Mouse (Mus musculus) neutrophil, adult 5-6 weeks (primary cell): ENCODE results near the gene Fzr1. TPM values are rescaled to one million over a fixed set of nuclear protein-coding genes. Genes with fewer than 3 reads are reported as not detected.

Experiments
- ATAC-seq: fragments of 151-379, 151-347 bp; 2 replicates; pipeline ENCODE4 v1.8.0; 2017; ENCODE audit warnings: mild to moderate bottlenecking, moderate TSS enrichment; ENCODE audit not compliant: insufficient number of reproducible peaks, poor library complexity, low FRiP score, severe bottlenecking; ENCODE audit errors: extremely low read depth
- total RNA-seq: library from RNA; stranded (forward); fragments of 200-1000 nt; gene quantifications from 2 replicates; pipeline ENCODE4 v1.2.3, GENCODE M21; 2017

Gene Fzr1
- total RNA-seq, 1 experiment from 2014 or later = 16.8 TPM

DNA sequence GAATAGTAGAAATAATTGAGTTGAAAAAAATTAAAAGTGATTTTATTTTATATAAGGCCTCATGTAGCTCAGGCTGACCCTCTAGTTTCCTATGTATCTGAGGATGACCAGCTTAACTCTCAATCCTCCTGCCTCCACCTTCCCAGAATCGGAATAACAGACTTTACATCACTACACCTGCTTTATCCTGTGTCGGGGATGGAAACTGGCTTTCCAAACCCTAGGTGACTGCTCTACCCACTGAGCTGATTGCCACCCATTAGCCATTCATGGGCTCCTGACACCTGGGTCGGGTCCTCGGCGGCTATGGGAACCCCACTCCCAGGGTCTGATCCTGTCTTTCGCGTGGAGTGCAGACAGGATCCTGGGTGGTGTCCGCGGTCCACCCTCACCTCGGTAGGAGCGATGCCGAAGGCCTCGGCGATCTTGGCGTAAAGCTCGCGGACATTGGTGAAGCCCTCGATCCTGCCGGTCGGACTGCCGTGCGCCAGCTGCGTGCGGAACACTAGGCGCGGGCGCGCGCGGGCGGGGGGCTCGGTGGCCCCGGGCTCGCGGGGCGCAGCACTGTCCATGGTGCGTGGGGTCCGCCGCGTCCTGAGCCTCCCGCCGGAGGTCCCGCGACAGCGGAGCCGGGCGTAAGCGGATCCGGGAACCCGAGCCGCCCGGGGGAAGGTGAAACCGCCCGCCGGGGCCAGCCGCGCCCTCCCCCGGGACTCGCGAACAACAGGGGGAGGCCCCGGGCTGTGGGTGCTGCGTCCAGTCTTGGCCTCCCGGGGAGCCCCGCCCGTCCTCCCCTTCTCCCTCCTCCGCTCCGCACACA is 35.4 kb downstream of the Fzr1 start, which contains the start of gene Gipc3:
Gipc3 (minus strand) TSS at position 581 of the 820 bp plus-strand sequence.
- ATAC-seq = no peak

DNA sequence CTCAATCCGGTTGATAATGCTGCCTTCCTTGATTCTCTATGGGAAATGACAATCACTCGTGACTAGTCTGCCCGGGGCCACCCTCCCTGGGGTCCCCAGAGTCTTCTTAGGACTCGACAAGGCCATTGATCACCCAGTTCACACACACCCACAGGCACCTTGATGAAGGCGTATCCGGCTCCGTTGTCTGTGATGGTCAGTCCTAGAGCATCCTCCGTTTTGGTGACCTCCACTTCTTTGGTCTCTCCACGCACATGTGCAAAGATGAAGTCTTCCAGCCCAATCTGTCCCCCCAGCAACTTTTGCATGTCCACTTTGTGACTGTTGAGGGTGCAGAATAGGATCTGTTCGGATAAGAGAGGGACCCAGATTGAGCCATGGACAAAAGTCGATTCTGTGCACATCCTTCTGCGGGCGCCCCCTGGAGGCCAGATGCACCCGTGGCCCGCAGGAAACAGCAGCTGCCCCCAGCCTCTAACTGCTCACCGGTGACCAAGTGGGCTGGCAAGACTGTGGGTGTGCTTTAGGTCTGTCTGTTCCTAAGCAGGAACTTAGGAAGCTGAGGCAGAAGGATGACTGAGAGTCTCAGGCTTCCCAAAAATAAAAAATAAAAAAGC is 36.9 kb downstream of the Fzr1 start:
- ATAC-seq = peak; percentile 47

DNA sequence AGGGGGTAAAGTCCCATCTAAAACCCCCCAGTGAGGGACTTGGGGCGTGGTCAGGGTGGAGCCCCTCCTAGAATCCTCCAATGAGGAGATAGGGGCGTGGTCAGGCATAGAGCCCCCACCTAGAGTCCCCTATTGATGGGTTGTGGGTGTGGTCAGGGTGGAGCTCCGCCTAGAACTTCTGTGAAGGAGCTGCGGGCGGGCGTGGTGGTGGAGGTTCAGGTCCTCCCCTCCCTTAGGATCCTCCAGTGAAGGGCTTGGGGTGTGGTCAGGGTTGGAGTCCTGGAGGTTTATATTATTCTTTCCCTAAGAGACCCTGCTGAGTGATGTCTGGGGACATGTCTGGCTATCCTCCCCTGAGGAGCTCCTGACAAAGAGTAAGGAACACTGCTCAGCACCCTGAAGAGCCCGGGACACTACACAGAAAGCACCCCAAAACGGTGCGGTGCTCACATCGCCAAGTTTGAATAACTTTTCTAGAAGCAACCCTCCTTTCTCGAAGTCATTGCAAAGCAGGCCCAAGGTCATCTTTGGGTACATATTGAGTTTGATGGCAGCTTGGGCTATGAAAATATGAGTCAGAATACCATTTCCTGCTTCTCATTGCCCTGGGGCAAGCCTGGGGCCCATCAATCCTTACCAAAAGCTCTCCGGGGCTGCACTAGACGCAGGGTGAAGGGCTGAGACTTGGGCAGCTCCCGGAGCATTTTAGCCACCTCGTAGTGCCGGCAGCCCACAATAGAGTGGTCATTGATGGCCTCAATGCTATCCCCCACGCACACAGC is 37.6 kb downstream of the Fzr1 start:
- no peak for ATAC-seq

DNA sequence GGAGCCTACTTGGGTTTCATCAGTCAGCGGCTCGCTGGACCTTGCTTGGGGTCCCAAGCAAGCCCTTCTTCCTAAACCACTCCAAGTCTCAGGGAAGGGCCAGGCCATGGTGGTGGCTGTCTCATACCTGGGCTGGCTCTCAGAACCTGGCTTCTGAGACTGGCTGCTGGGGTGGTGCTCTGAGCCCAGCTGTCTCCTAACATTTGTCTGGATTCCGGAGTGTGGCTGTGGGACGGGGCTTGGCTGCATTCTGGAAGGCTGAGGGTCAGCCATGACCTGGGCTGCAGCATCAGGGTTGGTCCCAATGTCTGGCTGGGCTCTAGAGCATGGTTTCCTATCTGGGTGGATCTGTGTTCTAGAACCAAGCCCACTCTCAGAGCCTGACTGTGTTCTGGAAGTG is 41.8 kb downstream of the Fzr1 start:
- no peak for ATAC-seq

DNA sequence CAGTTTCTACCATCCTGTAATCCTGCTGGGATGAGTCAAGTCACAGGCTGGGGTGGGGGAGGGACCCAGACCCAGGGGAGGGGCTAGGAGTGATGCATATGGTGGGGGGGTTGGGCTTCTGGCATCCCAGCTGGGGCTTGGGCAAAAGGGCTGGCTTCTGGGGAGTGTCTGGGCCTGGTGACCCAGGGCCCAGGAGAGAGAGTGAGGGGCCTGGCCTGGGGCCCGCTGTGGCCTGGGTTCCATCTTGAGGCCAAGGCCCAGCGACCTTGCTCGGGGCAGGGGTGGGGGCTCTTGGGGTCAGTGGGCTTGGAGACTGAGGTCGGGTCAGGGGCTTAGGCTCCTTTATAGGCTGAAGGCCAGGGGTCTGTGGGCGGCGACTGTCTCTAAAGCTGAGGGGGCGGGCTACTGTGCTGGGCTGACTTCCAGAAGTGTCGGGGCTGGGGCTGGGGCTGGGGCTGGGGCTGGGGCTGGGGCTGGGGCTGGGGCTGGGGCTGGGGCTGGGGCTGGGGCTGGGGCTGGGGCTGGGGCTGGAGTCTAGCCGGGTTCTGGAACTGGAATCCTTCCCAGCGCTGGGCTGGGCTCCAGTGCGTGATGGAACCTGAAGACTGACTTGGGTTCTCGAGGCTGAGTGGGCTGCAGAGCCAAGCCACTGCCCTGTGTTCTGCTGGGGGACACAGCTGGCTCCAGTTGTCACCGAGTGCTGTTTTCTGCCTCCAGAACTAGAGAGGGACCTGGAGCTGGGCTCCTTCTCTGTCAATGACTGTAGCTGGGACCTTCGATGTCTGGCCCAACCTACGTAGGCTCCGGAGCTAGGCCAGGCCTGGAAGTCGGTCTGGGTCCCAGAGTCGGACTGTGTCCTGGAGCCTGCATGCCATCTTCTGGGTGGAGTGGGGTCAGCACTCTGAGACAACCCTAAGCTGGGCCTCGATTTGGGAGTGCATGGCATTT is 42.6 kb downstream of the Fzr1 start:
- ATAC-seq = no peak

DNA sequence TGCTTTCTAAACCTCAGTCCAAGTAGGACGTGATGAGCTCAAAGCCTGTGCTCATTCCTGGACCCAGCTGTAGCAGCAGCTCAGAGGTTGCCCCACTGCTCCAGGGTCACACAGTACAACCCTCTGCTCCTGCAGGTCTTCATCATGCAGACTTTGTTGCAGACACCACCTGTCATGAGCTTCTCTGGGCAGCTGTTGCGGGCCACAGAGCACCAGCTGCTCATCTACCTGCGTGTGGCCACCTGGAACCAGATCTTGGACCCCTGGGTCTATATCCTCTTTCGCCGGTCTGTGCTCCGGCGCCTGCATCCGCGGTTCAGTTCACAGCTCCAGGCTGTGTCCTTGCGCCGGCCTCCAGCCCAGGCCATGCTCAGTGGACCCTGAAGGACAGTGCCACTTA is 44.0 kb downstream of the Fzr1 start:
- ATAC-seq = no peak

DNA sequence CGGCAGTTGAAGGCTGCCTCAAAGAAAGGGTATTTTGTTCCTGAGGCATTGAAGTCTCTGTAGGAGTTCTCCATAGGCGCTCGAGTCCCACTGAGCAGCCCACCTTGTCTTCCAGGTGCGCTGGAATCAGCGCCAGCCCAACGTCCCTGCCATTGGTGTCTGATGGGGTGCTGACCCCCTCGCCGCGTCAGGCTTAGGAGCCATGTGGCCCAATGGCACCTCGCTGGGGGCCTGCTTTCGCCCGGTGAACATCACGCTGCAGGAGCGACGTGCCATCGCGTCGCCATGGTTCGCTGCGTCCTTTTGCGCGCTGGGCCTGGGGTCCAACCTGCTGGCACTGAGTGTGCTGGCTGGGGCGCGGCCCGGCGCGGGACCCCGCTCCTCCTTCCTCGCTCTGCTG is 46.0 kb downstream of the Fzr1 start:
- no peak for ATAC-seq

DNA sequence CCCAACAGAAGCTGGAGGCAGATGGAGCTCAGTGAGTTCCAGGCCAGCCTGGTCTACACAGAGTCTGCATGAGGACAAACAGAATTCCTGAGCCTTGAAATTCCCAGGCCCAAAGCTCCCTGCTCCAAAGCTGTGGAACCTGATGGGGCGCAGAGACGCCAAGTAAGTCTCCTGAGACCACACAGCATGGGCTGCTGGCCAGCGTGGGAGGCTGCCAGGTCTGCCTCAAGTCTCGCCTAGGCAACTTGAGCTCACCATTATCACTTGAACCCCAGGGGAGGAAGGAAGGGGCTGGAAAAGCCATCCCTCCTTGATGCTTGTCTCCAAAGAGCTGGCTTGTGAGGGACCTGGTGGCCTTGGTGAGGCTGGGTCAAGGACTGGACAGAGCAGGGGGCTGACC is 48.3 kb downstream of the Fzr1 start:
- ATAC-seq = no peak

DNA sequence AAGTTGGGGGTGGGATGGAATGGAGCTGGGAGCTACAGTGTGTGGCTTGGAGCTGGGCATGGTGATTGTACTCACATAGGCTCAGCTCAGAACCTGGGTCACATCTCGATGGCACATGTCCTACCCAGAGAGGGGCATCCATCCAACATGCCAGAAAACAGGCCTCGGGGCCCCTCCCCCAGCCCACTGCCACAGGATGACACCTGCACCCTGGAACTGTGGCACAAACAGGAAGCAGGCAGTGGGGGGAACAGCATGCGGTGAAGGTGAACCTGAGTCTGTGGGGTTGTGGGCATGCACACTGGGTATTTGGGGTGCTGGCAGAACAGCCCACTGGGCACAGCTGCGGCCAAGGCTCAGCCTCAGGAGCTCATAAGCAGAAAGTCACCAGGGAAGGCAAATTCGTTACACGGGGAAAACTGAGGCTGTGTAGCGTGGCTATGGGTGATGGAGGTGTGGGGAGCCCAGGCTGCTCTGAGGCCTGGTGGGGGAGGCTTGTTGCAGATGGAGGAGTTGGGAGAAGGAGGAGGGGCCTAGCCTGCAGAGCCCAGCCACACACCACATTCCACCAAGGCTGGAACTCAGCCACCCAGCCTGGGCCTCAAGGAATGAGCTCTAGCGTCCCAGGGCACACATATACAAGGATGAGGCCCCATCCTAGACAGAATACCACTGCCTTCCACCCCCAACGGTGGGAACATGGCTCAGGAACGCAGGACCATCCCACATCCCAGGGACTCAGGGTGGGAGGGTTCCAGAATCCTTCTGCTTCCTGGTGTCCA is 48.9 kb downstream of the Fzr1 start:
- peak; percentile 47 for ATAC-seq

DNA sequence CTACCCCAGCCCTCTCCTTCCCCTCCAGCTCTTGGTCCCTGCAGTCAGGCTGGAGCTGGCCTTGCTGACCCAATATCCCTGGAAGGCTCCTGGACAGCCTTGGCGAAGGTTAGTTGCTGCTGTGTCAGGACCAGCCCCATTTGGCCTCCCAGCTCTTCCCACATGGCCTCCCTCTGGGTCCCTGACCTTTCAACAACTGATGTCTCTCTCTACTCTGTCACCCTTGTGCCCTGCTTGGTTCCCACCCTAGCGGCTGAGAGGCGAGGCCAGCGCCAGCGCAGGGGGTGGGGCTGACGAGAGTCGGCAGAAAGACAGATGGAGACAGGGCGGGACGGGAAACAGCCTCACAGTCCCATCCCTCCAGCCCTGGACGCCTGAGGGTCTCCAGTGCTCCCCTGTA is 49.9 kb downstream of the Fzr1 start, which contains the start of gene Tbxa2r:
Tbxa2r (plus strand) TSS at position 346 of the 400 bp plus-strand sequence.
- ATAC-seq = peak; percentile 31

DNA sequence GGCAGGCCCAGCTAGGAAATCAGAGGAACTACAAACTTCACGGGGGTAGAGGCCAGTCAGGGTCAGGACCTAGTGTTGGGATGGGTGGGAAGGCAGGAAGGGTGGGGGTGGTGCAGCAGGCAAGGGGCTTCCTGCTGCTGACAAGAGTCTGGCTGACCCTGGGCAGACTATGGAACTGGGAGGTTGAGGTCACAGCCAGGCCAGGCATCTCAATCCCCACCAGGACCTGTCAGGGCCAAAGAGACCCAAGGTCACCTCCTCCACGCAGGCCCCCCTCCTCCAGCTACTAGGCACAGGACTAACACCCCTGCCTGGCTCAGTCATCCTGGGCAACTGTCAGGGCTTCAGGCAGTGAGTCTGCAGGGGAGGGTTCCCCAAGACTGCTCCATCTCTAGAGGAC is 50.4 kb downstream of the Fzr1 start:
- 0 out of 2 replicates have a peak, but pooled peaks have one; percentile 0 for ATAC-seq

DNA sequence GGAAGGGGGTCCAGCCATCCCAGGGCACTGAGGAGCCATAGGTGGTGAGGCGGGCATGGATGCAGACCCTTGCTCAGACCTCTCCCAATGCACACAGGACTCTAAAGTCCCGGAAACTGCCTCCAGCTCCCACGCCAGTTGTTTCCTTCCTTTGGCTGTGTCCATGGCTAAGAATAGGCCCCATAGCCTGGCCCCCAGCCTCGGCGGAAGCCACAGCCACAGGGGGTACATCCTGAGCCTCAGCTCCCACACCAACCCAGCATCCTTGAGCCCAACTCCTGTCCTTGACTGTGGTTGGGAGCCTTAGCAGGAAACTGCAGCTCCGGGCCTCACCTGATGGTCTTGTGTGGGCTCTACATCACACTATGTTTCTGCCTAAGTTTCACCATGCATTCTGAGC is 51.5 kb downstream of the Fzr1 start:
- no peak for ATAC-seq

DNA sequence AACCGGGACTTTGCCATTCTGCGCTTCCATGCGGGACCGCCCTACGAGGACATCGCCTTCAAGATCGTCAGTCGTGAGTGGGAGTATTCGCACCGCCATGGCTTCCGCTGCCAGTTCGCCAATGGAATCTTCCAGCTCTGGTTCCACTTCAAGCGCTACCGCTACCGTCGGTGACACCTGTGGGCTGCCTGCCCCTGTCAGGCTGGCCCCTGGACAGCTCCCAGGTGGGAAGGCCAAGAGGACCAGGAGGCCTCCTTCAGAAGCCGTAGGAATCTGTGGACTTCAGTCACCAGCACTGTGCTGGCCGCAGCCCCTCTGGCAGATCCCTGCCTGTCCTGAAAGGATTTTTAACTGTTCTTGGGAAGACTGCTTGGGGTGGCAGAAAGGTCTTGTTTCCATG is 52.5 kb downstream of the Fzr1 start:
- no peak for ATAC-seq

DNA sequence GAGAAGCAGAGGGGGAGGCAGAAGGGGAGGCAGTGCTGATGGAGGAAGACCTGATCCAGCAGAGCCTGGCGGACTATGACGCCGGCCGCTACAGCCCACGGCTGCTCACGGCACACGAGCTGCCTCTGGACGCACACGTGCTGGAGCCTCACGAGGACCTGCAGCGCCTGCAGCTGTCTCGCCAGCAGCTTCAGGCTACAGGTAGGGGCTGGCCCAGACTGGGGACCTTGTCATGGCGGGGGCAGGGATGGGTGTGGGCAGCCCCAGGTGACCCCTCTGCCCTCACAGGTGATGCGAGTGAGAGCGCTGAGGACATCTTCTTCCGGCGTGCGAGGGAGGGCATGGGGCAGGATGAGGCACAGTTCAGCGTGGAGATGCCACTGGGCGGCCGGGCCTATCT is 53.1 kb downstream of the Fzr1 start:
- no peak for ATAC-seq

DNA sequence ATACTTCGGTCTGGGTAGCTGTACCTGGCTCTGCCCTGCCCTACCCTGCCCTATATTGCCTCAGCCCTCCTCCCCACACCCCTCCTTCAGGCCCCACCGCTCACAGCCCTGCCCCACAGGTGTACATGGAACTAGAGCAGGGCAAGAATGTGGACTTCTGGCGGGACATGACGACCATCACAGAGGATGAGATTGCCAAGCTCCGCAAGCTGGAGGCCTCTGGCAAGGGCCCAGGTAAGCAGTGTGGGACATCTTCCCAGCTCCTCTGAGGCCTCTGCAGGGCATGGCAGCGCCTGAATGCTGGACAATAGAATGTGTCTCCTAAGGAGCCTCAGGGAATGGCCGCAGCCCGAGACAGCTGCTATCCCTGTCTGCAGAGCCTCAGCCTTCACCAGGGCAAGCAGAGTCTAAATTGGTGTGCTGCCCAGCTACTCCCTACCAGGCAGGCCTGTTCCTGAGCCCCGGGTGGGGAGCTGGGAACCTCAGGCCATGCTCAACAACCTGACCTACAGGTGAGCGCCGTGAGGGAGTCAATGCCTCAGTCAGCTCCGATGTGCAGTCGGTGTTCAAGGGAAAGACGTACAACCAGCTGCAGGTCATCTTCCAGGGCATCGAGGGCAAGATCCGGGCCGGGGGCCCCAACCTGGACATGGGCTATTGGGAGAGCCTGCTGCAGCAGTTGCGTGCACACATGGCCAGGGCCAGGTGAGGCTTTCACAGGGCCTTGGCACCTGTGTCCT is 54.4 kb downstream of the Fzr1 start:
- no peak for ATAC-seq

DNA sequence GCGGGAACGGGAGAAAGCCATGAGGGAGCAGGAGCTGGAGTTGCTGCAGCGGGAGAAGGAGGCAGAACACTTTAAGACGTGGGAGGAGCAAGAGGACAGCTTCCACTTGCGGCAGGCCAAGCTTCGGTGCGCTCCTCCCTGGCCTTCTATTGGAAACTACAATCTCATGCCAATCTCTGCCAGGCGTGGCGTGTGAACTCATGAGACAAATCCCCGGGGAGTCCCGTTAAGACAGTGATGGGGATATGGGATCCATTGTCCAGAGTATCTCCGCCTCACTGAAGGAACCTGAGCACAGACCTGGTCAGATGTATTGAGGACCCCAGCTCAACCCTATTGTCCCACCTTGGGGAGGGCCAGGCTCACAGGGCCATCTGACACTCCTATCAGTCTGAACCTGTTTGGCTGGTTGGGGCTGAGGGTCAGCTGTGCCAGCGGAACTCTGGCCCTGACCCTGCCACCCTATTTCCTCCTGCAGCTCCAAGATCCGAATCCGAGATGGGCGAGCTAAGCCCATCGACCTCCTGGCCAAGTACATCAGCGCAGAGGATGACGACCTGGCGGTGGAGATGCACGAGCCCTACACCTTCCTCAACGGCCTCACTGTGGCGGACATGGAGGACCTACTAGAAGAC is 55.1 kb downstream of the Fzr1 start:
- ATAC-seq = no peak

DNA sequence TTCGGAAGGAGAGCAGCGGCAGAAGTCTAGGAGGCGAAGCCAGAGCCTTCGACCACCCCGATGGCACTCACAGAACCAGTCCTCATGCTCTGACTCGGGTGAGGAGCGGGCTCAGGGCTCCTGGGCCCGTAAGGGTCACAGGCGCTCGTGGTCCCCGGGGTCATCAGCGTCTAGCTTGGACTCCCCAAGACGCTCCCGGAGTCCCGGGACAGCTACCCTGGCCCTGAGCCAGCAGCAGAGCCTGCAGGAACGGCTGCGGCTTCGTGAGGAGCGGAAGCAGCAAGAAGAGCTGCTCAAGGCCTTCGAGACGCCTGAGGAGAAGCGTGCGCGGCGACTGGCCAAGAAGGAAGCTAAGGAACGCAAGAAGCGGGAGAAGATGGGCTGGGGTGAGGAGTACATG is 55.9 kb downstream of the Fzr1 start:
- ATAC-seq = no peak
